In genomic region chr14:119003320-119003719, GRCm38 (mm10) we compare ENCODE assay signal across 8 mouse cellular contexts.
A peak's percentile ranks its signal among the peaks of the same experiment; 100 is the strongest.
DNase-seq lines count a peak whose midpoint lies in the region; ATAC-seq lines count a peak whose summit lies in the region.
"Had no signal": no experiment of that assay in that cellular context is flagged by ENCODE, and none has a peak within 500 bp of the region (broad histone marks: within the 10 kb centered on the region; RNA-seq: fewer than 3 reads in every experiment).

No protein-coding gene starts in this region.

- H3K27me3 ChIP-seq in limb, embryonic 11.5 days (ENCODE audit: control insufficient read depth, insufficient read depth, low read length) = no peaks in the 10 kb centered on the region
- H3K27me3 ChIP-seq in limb, embryonic 10.5 days (ENCODE audit: low read depth, poor library complexity, severe bottlenecking) = no peaks in the 10 kb centered on the region
- H3K27me3 ChIP-seq: neural tube, embryonic 13.5 days had no signal

- peak; percentile 57 for DNase-seq in limb, embryonic 11.5 days (ENCODE audit: low spot score)
- DNase-seq in limb, embryonic 10.5 days (ENCODE audit: low spot score) = no peak
- DNase-seq in adipocyte (ENCODE audit: low spot score) = peak; percentile 6
- peak; percentile 46 for DNase-seq in kidney, postnatal 14 days
- peak; percentile 44 for DNase-seq in thymus, postnatal 0 days (ENCODE audit: low spot score)
- DNase-seq in right cerebral cortex, adult 2 months (ENCODE audit: low spot score in 2 of 2) = no peak
- no peak for DNase-seq in left cerebral cortex, adult 18-20 months (ENCODE audit: low spot score in 2 of 2)

- no peak overlapping the region for H3K9ac ChIP-seq in limb, embryonic 11.5 days (ENCODE audit: low read length)
- H3K9ac ChIP-seq: neural tube, embryonic 13.5 days had no signal

- H3K4me3 ChIP-seq in limb, embryonic 11.5 days (ENCODE audit: low read depth, low read length) = no peak overlapping the region
- no peak overlapping the region for H3K4me3 ChIP-seq in limb, embryonic 10.5 days
- H3K4me3 ChIP-seq: neural tube, embryonic 13.5 days had no signal

- H3K9me3 ChIP-seq in limb, embryonic 11.5 days (ENCODE audit: control insufficient read depth, low read length) = no peaks in the 10 kb centered on the region
- no peaks in the 10 kb centered on the region for H3K9me3 ChIP-seq in limb, embryonic 10.5 days (replicated peaks)
- H3K9me3 ChIP-seq: neural tube, embryonic 13.5 days had no signal

- H3K27ac ChIP-seq in limb, embryonic 11.5 days (replicated peaks; ENCODE audit: low read depth, low read length) = no peak overlapping the region
- no peak overlapping the region for H3K27ac ChIP-seq in limb, embryonic 10.5 days
- H3K27ac ChIP-seq: neural tube, embryonic 13.5 days had no signal

- ATAC-seq in limb, embryonic 11.5 days (ENCODE audit: insufficient number of reproducible peaks, low FRiP score, low TSS enrichment, low read depth) = no peak

- H3K4me2 ChIP-seq in limb, embryonic 11.5 days (ENCODE audit: low read depth, severe bottlenecking) = no peak overlapping the region
- H3K4me2 ChIP-seq: neural tube, embryonic 13.5 days had no signal

- peaks cover 3% of the 10 kb centered on the region; the same call in 1 of the 2 replicates for H3K4me1 ChIP-seq in limb, embryonic 11.5 days (ENCODE audit: control insufficient read depth, insufficient read depth, low read length)
- H3K4me1 ChIP-seq in limb, embryonic 10.5 days = peaks cover 20% of the 10 kb centered on the region

- H3K36me3 ChIP-seq in limb, embryonic 11.5 days (ENCODE audit: control insufficient read depth, insufficient read depth, low read length) = peaks cover 3% of the 10 kb centered on the region; the same call in 1 of the 2 replicates
- H3K36me3 ChIP-seq in limb, embryonic 10.5 days = peaks cover 32% of the 10 kb centered on the region

Comparison
In these comparisons a context has a peak if more than half of its experiments do, and no peak if none do; other contexts are left out.
1. DNase-seq: peak in limb, embryonic 11.5 days (single experiment), adipocyte (single experiment), kidney, postnatal 14 days (single experiment) and thymus, postnatal 0 days (single experiment); none in limb, embryonic 10.5 days (single experiment), right cerebral cortex, adult 2 months (0 of 2) and left cerebral cortex, adult 18-20 months (0 of 2).